Mouse (Mus musculus): ENCODE measurements around the gene Oas1a.

DNA sequence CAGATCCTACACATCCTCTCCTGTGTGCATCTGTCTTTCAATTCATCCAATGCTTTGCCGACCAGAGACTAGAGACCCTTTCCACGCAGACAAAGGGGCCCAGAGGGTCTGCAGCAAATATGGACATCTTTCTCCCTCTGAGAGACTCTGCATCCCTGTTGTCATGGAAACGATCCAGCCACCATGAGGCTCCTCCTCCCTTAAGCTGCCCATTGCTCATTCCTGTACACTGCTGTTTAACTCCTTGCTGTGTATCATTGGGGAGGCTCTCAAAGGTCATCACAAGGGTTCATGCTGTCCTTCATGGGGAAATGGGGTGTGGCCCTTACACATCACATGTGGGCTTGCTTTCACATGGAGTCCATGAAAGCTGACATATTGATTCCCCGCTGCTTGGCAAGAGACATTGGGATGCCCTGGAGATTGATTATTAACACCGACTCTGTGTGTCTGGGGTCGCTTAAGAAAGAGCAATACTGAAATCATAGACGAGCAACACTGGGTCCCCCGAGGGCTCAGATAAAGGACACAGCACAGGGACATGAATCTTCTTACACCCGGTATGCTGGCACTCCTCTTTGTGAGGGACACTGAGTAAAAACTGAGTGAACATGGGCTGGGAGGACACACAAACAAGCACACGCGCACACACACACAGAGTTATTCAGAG, 12.0 kb downstream of the Oas1a start:
- TF ChIP-seq GATA1 (IDR thresholded peaks at IDR 0.05; ENCODE audit: low read length): no peak
- no peak for TF ChIP-seq TAL1 (IDR thresholded peaks at IDR 0.05; ENCODE audit: low read length)

Measured in erythroblast, embryonic 14.5 days (primary cell).